Mouse (Mus musculus) mouse embryonic stem cell (cell line): ENCODE data around the gene Mbl2.
"Not testable (repeated sequence)": the region's sequence is repeated elsewhere in the genome, so short reads cannot be mapped to it uniquely, and the experiment has no call there.

Source experiments
- in situ Hi-C, 2 experiments: fragments of 300-500 bp; cut with MboI; formaldehyde crosslinking; loops; 1 replicate in 1 of 2; 3 replicates in 1 of 2; pipeline ENCODE4 v1.14.3; 2019 to 2020; ENCODE audit warnings: low sequenced_read_pairs in 2 of 2, low pct_unique_long_range_greater_than_20kb in 1 of 2, mixed read lengths in 1 of 2; ENCODE audit not compliant: unreplicated experiment in 1 of 2

Mbl2 gene

GRCm38 (mm10) chr19:30232691-30233090 is at the start of gene Mbl2:
Gene Mbl2, plus strand, starts transcription at chr19:30232942.
- in situ Hi-C loops = no loop called here

GRCm38 (mm10) chr19:30185536-30185935 is 47.2 kb upstream of the Mbl2 start:
- in situ Hi-C loops = no loop called here

DNA sequence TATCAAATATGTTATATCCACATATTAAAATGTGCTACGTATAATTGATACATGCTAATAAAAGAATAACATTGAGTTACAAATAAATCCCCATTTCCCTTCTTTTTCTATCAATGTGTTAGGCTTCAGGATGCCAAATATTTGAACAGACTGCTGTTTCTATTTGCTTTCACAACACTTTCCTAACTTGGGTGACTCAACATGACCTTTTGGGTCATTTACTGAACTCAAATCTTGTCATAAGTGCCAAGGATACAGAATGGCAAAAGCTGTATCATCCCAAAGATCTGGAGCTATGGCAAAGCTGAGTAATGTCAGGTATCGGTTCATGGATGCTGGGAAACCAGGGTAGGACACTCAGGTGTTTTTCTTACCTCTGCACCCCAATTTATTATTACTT is 45.5 kb upstream of the Mbl2 start:
- in situ Hi-C loops = no loop called here

GRCm38 (mm10) chr19:30194999-30195398 is 37.7 kb upstream of the Mbl2 start:
- in situ Hi-C loops = no loop called here

DNA sequence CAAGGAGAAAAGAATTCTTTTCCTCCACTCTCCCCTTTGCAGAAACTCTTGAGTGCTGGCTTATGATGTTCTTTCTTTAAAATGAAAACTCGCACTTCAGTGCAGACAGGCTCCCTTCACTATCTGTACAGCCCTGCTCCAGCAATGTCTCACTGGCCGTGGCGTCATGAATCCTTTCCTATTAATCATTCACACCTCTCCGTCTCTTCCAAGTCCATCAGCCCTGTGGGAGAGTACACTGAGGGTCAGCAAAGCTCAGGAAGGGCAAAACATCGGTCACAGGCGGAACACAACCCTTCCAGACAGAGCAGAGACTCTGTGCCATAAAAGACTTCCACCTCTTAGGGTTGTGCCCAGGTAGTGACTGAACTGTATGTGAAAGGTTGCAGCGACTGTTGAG is 30.6 kb upstream of the Mbl2 start:
- in situ Hi-C loops = no loop called here

DNA sequence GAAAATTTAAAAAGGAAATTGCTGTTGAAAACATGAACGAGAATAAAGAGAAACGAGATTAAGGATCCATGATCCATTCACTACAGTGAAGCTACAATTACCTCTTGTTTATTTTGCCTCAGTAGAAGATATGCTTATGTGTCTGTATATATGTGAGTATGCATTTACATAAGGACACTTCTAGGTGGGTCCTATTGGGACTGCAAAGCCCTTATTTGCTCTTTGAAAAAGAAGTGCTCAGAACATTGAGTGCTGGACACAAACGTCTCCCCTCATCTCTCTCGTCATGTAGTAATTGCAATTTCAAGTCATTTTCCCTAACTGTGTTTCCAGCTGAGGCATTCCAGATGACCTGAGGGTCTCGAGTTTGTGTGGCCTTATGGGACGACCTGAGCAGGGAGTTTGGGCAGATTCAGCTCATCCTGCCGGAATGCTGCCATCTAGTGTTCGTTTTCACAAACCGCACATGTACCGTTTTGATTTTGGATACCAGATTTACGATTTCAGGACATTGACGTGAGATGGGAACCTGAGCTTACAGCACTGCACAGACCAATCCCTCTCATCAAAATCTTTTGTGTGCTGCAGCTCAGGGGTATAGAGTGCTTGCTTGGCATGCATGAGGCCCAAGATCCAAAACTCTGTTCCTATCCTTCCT is 27.5 kb upstream of the Mbl2 start:
- in situ Hi-C loops = no loop called here

DNA sequence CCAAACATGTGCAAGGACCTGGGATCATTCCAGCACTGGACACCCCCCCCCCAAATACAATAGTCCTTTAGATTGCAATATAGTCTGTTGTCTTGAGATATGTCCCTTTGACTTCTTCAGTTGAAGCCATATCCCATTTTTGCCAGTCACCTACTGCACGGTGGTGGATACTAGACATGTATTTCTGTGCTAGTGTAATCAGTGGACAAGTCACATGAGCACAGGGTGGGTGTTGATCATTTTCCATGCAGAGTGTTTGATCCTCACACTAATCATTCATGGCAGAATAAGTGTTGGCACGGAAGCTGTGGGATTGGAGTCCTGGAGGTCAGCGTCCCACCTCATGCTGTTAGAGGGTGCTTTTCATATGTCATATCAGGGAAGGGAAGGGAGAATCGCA is 26.9 kb upstream of the Mbl2 start:
- in situ Hi-C loops = no loop called here

- in situ Hi-C loops = no loop called here
Observed at GRCm38 (mm10) chr19:30206981-30207380, 25.8 kb upstream of the Mbl2 start.

GRCm38 (mm10) chr19:30209006-30209405 is 23.7 kb upstream of the Mbl2 start:
- in situ Hi-C loops = not testable (repeated sequence)

- in situ Hi-C loops = no loop called here
Observed at GRCm38 (mm10) chr19:30214026-30214425, 18.7 kb upstream of the Mbl2 start.

GRCm38 (mm10) chr19:30215736-30216135 is 17.0 kb upstream of the Mbl2 start:
- in situ Hi-C loops = not testable (repeated sequence)

DNA sequence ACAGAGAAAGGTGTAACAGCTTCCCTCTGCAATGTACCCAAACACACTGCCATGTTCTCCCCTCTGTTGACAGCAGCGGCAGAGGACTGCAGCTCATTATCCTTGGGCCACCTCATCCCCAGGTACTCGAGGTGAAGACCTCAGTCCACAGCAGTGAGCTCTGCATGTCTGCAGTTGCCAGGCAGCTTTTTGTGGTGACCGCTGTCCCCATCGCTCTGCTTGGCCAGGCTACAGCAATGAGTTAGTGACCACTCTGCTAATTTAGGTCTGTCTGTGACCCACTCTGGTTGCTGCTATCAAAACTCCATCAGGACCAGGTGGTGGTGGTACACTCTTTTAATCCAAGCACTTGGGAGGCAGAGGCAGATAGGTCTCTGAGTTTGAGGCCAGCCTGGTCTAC is 16.6 kb upstream of the Mbl2 start:
- in situ Hi-C loops = no loop called here

DNA sequence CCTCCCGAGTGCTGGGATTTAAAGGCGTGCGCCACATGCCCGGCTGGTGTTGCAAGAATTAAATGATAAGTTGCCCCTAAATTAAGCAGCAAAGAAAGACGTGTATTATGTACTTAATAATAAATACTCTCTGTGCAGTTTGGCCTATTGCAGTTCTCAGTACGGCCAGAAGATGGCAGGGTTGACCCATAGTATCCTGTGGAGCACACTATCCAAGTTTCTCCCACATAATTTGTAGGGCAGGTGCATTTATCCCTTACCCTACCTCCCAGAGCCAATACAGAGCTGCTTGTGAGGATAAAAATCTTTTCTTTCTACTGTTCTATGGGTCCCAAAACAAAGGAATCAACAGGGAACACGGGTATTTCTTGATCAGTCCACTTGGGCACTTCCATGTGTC is 15.4 kb upstream of the Mbl2 start:
- in situ Hi-C loops = no loop called here

DNA sequence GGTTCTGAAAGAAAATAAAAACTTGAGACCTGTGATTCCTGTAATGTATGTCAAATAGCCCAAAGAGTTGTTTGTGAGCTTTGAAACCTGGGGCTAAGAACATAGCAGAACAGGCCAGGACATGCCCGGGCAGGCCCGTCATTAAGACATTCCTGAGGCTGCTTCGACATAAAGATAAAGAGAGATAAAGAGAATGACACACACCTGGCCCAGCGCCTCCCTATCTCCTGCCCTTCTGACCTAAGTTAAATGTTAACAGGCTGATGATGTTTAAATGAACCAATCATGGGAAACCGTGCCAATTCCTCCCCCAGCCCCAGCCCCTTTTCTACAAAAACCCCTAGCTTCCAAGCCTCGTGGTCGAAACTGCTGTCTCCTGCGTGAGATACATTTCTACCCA is 10.1 kb upstream of the Mbl2 start:
- in situ Hi-C loops = loop anchor here in 1 of 2 experiments (5.0 kb wide), 1 partner anchor 330 kb away; no protein-coding TSS in a partner anchor

GRCm38 (mm10) chr19:30229477-30229876 is 3.3 kb upstream of the Mbl2 start:
- in situ Hi-C loops = no loop called here

GRCm38 (mm10) chr19:30234416-30234815 is 1.7 kb downstream of the Mbl2 start:
- in situ Hi-C loops = no loop called here

GRCm38 (mm10) chr19:30247359-30247758 is 14.6 kb downstream of the Mbl2 start:
- in situ Hi-C loops = loop anchor here (5.0 kb wide), 1 partner anchor 305 kb away; no protein-coding TSS in a partner anchor

GRCm38 (mm10) chr19:30248822-30249221 is 16.1 kb downstream of the Mbl2 start:
- in situ Hi-C loops = loop anchor here (5.0 kb wide), 1 partner anchor 303 kb away; no protein-coding TSS in a partner anchor

- in situ Hi-C loops = no loop called here
Observed at GRCm38 (mm10) chr19:30252253-30252652, 19.5 kb downstream of the Mbl2 start.

DNA sequence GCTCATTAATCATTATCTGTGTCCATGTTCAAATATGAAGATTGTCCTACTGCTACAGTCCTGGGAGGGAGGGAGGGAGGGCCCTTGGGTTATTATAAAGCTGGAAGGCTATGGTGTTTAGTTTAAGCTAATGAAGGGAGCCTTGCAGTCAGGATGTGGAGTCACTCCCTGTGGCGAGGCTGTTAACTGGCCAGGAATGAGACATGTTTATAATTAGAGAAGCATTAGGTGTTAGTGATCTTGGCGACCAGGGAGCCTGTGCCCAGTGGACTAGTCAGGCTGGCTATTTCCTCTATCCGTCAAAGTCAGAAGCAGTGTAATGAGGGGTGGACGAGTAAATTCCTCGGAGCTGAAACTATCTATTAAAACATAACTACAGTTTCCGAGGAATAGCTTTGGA is 23.6 kb downstream of the Mbl2 start:
- in situ Hi-C loops = no loop called here

DNA sequence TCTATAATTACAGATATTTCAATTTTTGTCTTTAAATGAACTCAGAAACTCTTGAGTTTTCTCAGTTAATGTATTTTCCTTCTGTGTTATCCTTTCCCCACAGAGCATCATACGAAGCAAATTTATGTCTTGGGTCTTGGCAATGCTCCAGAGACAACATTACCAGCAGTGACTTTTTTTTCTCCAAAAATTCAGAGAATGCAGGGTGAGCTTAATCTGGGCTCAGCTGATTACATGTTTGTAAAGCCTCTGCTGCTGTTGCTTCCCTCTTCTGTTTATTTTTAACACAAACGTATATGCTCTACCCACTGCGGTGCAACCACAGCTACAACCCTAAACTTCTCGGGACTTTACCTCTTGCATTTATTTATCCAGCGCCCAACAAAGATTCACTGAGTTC is 48.4 kb downstream of the Mbl2 start:
- in situ Hi-C loops = no loop called here
